Mouse (Mus musculus) liver, embryonic 14.5 days (tissue): ENCODE results near the gene Vps52. TPM values are rescaled to one million over a fixed set of nuclear protein-coding genes. Genes with fewer than 3 reads are reported as not detected.
"Not testable (repeated sequence)": the region's sequence is repeated elsewhere in the genome, so short reads cannot be mapped to it uniquely, and the experiment has no call there.

ENCODE experiments used
- ATAC-seq: fragments of 200-750 bp; cut with Nextera tagmentation; 2 replicates; pipeline ENCODE4 v1.8.0; 2017; ENCODE audit warnings: moderate number of reproducible peaks, mild to moderate bottlenecking, moderate library complexity; ENCODE audit not compliant: insufficient read depth
- DNase-seq, 3 experiments: peaks; one replicate each; pipeline ENCODE4 v3.0.0-alpha.2; 2012 to 2013; ENCODE audit warnings: low read depth in 3 of 3, low spot score in 3 of 3
- H3K27ac ChIP-seq: fragments of 300-500 bp; sonication (generic); 2 replicates; pipeline ENCODE4 v1.5.1; 2014; ENCODE audit warnings: moderate library complexity, mild to moderate bottlenecking, control low read depth, inconsistent platforms
- H3K27me3 ChIP-seq: fragments of 300-500 bp; sonication (generic); 2 replicates; pipeline ENCODE4 v1.6.1; 2014; ENCODE audit warnings: mild to moderate bottlenecking, low read length, moderate library complexity; ENCODE audit not compliant: control insufficient read depth, insufficient read depth
- H3K36me3 ChIP-seq: fragments of 300-500 bp; sonication (generic); replicated peaks from 2 replicates; pipeline ENCODE4 v1.6.1; 2014; ENCODE audit warnings: low read depth; ENCODE audit not compliant: control insufficient read depth, insufficient read depth
- H3K4me1 ChIP-seq, 2 experiments: fragments of 200-500 bp in 1 of 2; fragments of 300-500 bp in 1 of 2; sonication (generic) in 1 of 2; replicated peaks; 2 replicates each; pipeline ENCODE4 v1.6.1; 2012 to 2014; ENCODE audit warnings: antibody characterized with exemption in 1 of 2, inconsistent platforms in 1 of 2, low read length in 1 of 2; ENCODE audit not compliant: control insufficient read depth in 2 of 2, insufficient read depth in 2 of 2
- H3K4me2 ChIP-seq: fragments of 300-500 bp; sonication (generic); 2 replicates; pipeline ENCODE4 v1.6.1; 2014; ENCODE audit warnings: low read depth, mild to moderate bottlenecking, control low read depth, moderate library complexity
- H3K4me3 ChIP-seq, 2 experiments: fragments of 200-500 bp in 1 of 2; fragments of 300-500 bp in 1 of 2; sonication (generic) in 1 of 2; 2 replicates each; pipeline ENCODE4 v1.5.1; 2012 to 2014; ENCODE audit warnings: low read depth in 2 of 2, low read length in 2 of 2, mild to moderate bottlenecking in 2 of 2, control low read depth in 1 of 2, inconsistent platforms in 1 of 2, moderate library complexity in 1 of 2; ENCODE audit not compliant: insufficient read depth in 1 of 2
- H3K9ac ChIP-seq: fragments of 300-500 bp; sonication (generic); replicated peaks from 2 replicates; pipeline ENCODE4 v1.6.1; 2014; ENCODE audit warnings: mild to moderate bottlenecking, control low read depth, moderate library complexity
- H3K9me3 ChIP-seq: fragments of 300-500 bp; sonication (generic); 2 replicates; pipeline ENCODE4 v1.6.1; 2016; ENCODE audit warnings: low read length, mixed read lengths; ENCODE audit not compliant: control insufficient read depth
- CTCF ChIP-seq: IDR thresholded peaks from 2 replicates; pipeline ENCODE4 v1.5.1; 2016; ENCODE audit warnings: antibody characterized with exemption, low read depth, control low read depth
- EP300 ChIP-seq: IDR thresholded peaks from 2 replicates; pipeline ENCODE4 v1.6.1; 2016; ENCODE audit warnings: antibody characterized with exemption, low read depth
- WGBS: fragments of 180-500 bp; shearing (Covaris S2); extraction: QIAGEN DNeasy Blood & Tissue Kit; methylation state at CpG from one replicate; pipeline ENCODE4 v1.1.7; 2014; ENCODE audit not compliant: insufficient replicate concordance; 5-methylcytosine and 5-hydroxymethylcytosine counted together
- polyA plus RNA-seq, 2 experiments: library from polyadenylated mRNA; depleted of rRNA in 1 of 2; stranded (reverse) in 1 of 2; unstranded in 1 of 2; fragments of >200 nt; fragmentation: Nextera tagmentation in 1 of 2; extraction: Ambion mirVana in 1 of 2; gene quantifications; 2 replicates each; pipeline versions ENCODE4 v1.2.1 to v1.2.3; 2012 to 2014

Vps52 gene
- polyA plus RNA-seq, 2 experiments: 15.2 to 17.4 TPM

- Histone ChIP-seq H3K27ac (no peak within 1 kb of the TSS), H3K27me3 (peaks cover 4% of the 10 kb centered on the region; the same call in 1 of the 2 replicates), H3K4me3 (peak within 1 kb of the TSS; percentile 58 to 65), H3K4me1 (no peaks in the 10 kb centered on the region), H3K36me3 (no peaks in the 10 kb centered on the region), H3K9ac (peak within 1 kb of the TSS; percentile 50), H3K4me2 (peak within 1 kb of the TSS; percentile 69), H3K9me3 (no peaks in the 10 kb centered on the region)
- WGBS: 0% methylated on average over 30 of the region's 30 CpGs
- peak; percentile 56 to 77 (median 65) for DNase-seq
- TF ChIP-seq EP300: no peak
- TF ChIP-seq CTCF: no peak
- ATAC-seq: peak; percentile 85
Measured at GRCm38 (mm10) chr17:34000150-34000537, 44.5 kb downstream of the Vps52 start, which contains the start of gene H2-K1. Gene H2-K1 (minus strand): TSS chr17:34000347.

- not testable (repeated sequence) for H3K4me3 ChIP-seq, H3K27ac ChIP-seq, H3K27me3 ChIP-seq, H3K9me3 ChIP-seq, ATAC-seq, H3K36me3 ChIP-seq, DNase-seq, H3K4me1 ChIP-seq, H3K9ac ChIP-seq
- WGBS: 46% methylated on average over 2 of the region's 2 CpGs
- H3K4me2 ChIP-seq: peak overlapping the region; percentile 69
Measured at GRCm38 (mm10) chr17:34000796-34001195, 45.2 kb downstream of the Vps52 start.

GRCm38 (mm10) chr17:34003426-34003825 is 47.8 kb downstream of the Vps52 start:
- Histone ChIP-seq H3K9ac (no peak overlapping the region), H3K27ac (no peak overlapping the region), H3K4me3 (no peak overlapping the region), H3K36me3 (no peaks in the 10 kb centered on the region), H3K4me2 (no peak overlapping the region), H3K9me3 (no peaks in the 10 kb centered on the region), H3K4me1 (no peaks in the 10 kb centered on the region), H3K27me3 (peaks cover 4% of the 10 kb centered on the region; the same call in 1 of the 2 replicates)
- 8% methylated on average over 5 of the region's 5 CpGs for WGBS
- TF ChIP-seq EP300 (no peak), CTCF (peak; percentile 92)
- ATAC-seq (no peak), DNase-seq (no peak)

- no peaks in the 10 kb centered on the region for H3K4me1 ChIP-seq
- no peak overlapping the region for H3K4me2 ChIP-seq
- H3K4me3 ChIP-seq: no peak overlapping the region
- H3K27ac ChIP-seq: no peak overlapping the region
- no peak overlapping the region for H3K9ac ChIP-seq
- TF ChIP-seq EP300: no peak
- TF ChIP-seq CTCF: no peak
- no peaks in the 10 kb centered on the region for H3K36me3 ChIP-seq
- DNase-seq: no peak
- ATAC-seq: no peak
- WGBS: 30% methylated on average over 2 of the region's 2 CpGs
- no peaks in the 10 kb centered on the region; the same call in 1 of the 2 replicates for H3K27me3 ChIP-seq
- no peaks in the 10 kb centered on the region for H3K9me3 ChIP-seq
Measured at GRCm38 (mm10) chr17:34006570-34006969, 51.0 kb downstream of the Vps52 start.

GRCm38 (mm10) chr17:34010156-34010555 is 54.5 kb downstream of the Vps52 start:
- Histone ChIP-seq H3K36me3 (no peaks in the 10 kb centered on the region), H3K4me2 (no peak overlapping the region), H3K9me3 (no peaks in the 10 kb centered on the region; the same call in 1 of the 2 replicates), H3K27ac (no peak overlapping the region), H3K4me1 (no peaks in the 10 kb centered on the region), H3K9ac (no peak overlapping the region), H3K27me3 (no peaks in the 10 kb centered on the region), H3K4me3 (no peak overlapping the region)
- TF ChIP-seq CTCF (no peak), EP300 (no peak)
- 48% methylated on average over 5 of the region's 5 CpGs for WGBS
- ATAC-seq (no peak), DNase-seq (no peak)
